Mouse (Mus musculus) CD4-positive helper T cell, adult 2 months (primary cell): ENCODE results near the gene March8.

Experiments
- DNase-seq: peaks from one replicate; pipeline ENCODE4 v3.0.0-alpha.2; 2012; ENCODE audit warnings: low read depth, missing footprints, low spot score

The March8 gene

GRCm38 (mm10) chr6:116371500-116371899 lies 33.7 kb downstream of the March8 start:
- DNase-seq = no peak

- DNase-seq = no peak
Observed at GRCm38 (mm10) chr6:116374136-116374535, 36.3 kb downstream of the March8 start.

- no peak for DNase-seq
Observed at GRCm38 (mm10) chr6:116374618-116375017, 36.8 kb downstream of the March8 start.

GRCm38 (mm10) chr6:116378892-116379291 lies 41.1 kb downstream of the March8 start:
- no peak for DNase-seq

GRCm38 (mm10) chr6:116380157-116380556 lies 42.3 kb downstream of the March8 start:
- no peak for DNase-seq

- no peak for DNase-seq
Observed at GRCm38 (mm10) chr6:116381605-116382004, 43.8 kb downstream of the March8 start.

- DNase-seq = no peak
Observed at GRCm38 (mm10) chr6:116383582-116383981, 45.8 kb downstream of the March8 start.

GRCm38 (mm10) chr6:116385194-116386044 lies 47.6 kb downstream of the March8 start:
- no peak for DNase-seq

GRCm38 (mm10) chr6:116386045-116386415 lies 48.2 kb downstream of the March8 start:
- DNase-seq = no peak

- no peak for DNase-seq
Observed at GRCm38 (mm10) chr6:116386506-116386905, 48.7 kb downstream of the March8 start.

GRCm38 (mm10) chr6:116388068-116388467 lies 50.2 kb downstream of the March8 start:
- DNase-seq = no peak

GRCm38 (mm10) chr6:116389481-116389880 lies 51.7 kb downstream of the March8 start:
- DNase-seq = no peak

GRCm38 (mm10) chr6:116394916-116395648 lies 57.3 kb downstream of the March8 start:
- DNase-seq = no peak

GRCm38 (mm10) chr6:116397621-116398020 lies 59.8 kb downstream of the March8 start:
- no peak for DNase-seq

GRCm38 (mm10) chr6:116398136-116398535 lies 60.3 kb downstream of the March8 start:
- no peak for DNase-seq

- DNase-seq = no peak
Observed at GRCm38 (mm10) chr6:116401746-116402423, 64.1 kb downstream of the March8 start.

GRCm38 (mm10) chr6:116402426-116402825 lies 64.6 kb downstream of the March8 start:
- DNase-seq = no peak

- DNase-seq = no peak
Observed at GRCm38 (mm10) chr6:116405243-116405642, 67.4 kb downstream of the March8 start.

- DNase-seq = no peak
Observed at GRCm38 (mm10) chr6:116405715-116406114, 67.9 kb downstream of the March8 start.

GRCm38 (mm10) chr6:116406152-116406551 lies 68.3 kb downstream of the March8 start:
- DNase-seq = no peak

GRCm38 (mm10) chr6:116406680-116407079 lies 68.9 kb downstream of the March8 start:
- no peak for DNase-seq

- no peak for DNase-seq
Observed at GRCm38 (mm10) chr6:116407216-116407615, 69.4 kb downstream of the March8 start.
